Mouse (Mus musculus): ENCODE data around the gene Fadd. TPM values are rescaled to one million over a fixed set of nuclear protein-coding genes. Genes with fewer than 3 reads are reported as not detected.

Gene Fadd
- polyA plus RNA-seq, 2 experiments = 9.3 to 9.6 TPM

DNA sequence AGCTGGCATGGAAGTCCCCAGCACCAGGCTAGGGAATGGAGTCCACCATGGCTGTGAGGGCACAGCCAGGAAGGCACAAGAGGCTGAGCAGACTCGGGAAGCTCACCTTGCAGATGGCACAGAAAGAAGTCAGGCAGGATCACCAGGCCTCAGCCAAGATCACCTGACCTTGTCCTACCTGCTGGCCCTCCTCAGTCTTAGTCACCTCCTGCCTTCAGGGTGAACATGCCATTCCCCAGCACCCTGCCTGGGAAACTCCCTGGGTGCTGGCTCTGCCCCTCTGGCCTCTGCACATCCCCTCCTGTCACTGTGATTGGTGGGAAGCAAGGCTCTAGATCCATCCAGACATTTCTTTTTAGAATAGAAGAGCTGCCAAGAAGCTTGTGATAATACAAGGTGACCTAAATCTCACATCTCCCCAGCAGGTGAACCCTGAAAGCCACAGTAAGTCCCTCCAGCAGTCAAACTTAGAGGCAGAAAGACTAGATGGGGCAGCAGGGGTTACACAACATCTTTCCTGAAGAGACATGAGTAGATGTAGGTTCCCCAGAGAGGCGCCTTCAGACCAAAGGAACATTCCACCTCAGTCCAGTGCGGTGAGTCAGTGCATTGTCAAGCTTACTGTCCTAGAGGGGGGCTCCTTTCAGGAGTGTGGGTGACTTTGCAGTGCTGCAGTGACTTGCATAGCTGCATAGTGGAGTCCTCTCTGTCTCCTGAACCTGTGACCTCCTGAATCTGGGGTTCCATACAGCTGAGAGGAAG lies 15.2 kb downstream of the Fadd start:
- Histone ChIP-seq H3K27me3 (ENCODE audit: control insufficient read depth, insufficient read depth, low read length) (no peaks in the 10 kb centered on the region), H3K9ac (ENCODE audit: low read depth, low read length, severe bottlenecking) (no peak overlapping the region), H3K4me1 (ENCODE audit: control insufficient read depth, insufficient read depth, low read length) (no peaks in the 10 kb centered on the region), H3K4me2 (replicated peaks; ENCODE audit: low read depth, low read length, severe bottlenecking) (no peak overlapping the region), H3K4me3 (replicated peaks; ENCODE audit: low read length) (no peak overlapping the region), H3K36me3 (ENCODE audit: control insufficient read depth, insufficient read depth, low read length) (no peaks in the 10 kb centered on the region), H3K27ac (replicated peaks; ENCODE audit: low read depth, low read length) (no peak overlapping the region), H3K9me3 (ENCODE audit: control insufficient read depth, low read length) (no peaks in the 10 kb centered on the region)
- ATAC-seq (ENCODE audit: low FRiP score, low read depth) (no peak), DNase-seq (ENCODE audit: low spot score) (no peak)
- 73% methylated on average over 3 of the region's 3 CpGs for WGBS
- TF ChIP-seq POLR2A (IDR thresholded peaks at IDR 0.05; ENCODE audit: borderline replicate concordance, extremely low read depth, insufficient read depth, insufficient read length) = no peak

DNA sequence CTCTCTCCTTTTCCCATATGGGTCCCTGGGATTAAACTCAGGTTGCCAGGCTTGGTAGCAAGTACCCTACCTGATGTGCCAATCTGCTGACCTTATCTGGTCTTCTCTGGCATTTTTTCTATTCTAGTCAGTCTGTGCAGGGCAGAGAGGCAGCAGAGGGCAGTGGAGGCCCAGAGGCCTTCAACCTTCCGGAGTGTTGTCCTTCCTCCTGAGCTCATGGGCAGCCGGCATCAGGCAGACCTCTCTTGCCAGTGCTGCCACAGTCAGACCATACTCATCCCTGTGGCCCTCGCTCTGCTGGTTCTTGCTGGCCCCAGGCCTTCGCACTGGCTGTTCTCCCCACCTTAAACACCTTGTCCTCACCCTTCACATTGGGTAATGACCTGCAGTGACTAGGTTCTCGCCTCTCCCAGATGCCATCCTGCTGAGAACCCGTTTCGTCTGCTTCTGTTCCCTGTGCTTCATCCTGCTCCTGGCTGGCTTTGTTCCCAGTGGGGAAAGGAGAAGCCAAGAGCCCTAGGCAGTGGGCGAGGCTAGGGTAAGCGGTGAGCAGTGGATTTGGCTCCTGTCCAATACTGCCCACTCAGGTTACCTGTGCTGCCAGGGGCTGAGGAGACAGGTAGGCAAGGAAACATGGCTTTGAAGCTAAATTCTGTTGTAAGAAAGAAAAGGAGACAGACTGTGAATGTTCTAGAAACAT lies 18.7 kb downstream of the Fadd start:
- WGBS = 49% methylated on average over 9 of the region's 9 CpGs
- Histone ChIP-seq H3K4me1 (ENCODE audit: control insufficient read depth, insufficient read depth, low read length) (no peaks in the 10 kb centered on the region), H3K4me3 (replicated peaks; ENCODE audit: low read length) (no peak overlapping the region), H3K27ac (replicated peaks; ENCODE audit: low read depth, low read length) (no peak overlapping the region), H3K27me3 (ENCODE audit: control insufficient read depth, insufficient read depth, low read length) (no peaks in the 10 kb centered on the region), H3K4me2 (replicated peaks; ENCODE audit: low read depth, low read length, severe bottlenecking) (no peak overlapping the region), H3K36me3 (ENCODE audit: control insufficient read depth, insufficient read depth, low read length) (no peaks in the 10 kb centered on the region), H3K9me3 (ENCODE audit: control insufficient read depth, low read length) (no peaks in the 10 kb centered on the region), H3K9ac (ENCODE audit: low read depth, low read length, severe bottlenecking) (no peak overlapping the region)
- no peak for TF ChIP-seq POLR2A (IDR thresholded peaks at IDR 0.05; ENCODE audit: borderline replicate concordance, extremely low read depth, insufficient read depth, insufficient read length)
- DNase-seq (ENCODE audit: low spot score) (no peak), ATAC-seq (ENCODE audit: low FRiP score, low read depth) (no peak)

DNA sequence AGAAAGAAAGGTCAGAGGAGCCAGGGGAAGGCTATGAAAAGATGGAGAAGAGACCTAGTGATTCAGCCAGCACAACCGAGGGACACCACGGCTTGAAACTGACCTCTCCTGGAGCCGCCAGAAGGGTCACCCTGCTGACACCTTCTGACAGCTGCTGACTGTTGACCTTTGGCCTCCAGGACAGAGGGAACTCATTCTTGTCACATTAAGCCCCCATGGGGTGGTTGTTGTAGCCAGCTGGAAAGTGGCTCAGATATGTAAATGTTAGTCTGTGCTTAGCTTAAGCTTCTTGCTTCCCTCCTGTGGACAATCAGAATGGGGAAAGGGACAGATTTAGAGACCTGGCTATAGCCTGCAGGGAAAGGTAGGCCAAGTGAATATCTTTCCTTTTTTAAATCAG lies 20.2 kb downstream of the Fadd start:
- no peak for TF ChIP-seq POLR2A (IDR thresholded peaks at IDR 0.05; ENCODE audit: borderline replicate concordance, extremely low read depth, insufficient read depth, insufficient read length)
- no peaks in the 10 kb centered on the region for H3K4me1 ChIP-seq (ENCODE audit: control insufficient read depth, insufficient read depth, low read length)
- H3K27me3 ChIP-seq (ENCODE audit: control insufficient read depth, insufficient read depth, low read length) = no peaks in the 10 kb centered on the region
- H3K9me3 ChIP-seq (ENCODE audit: control insufficient read depth, low read length) = no peaks in the 10 kb centered on the region
- no peak for ATAC-seq (ENCODE audit: low FRiP score, low read depth)
- no peak overlapping the region for H3K4me3 ChIP-seq (replicated peaks; ENCODE audit: low read length)
- H3K27ac ChIP-seq (replicated peaks; ENCODE audit: low read depth, low read length) = no peak overlapping the region
- 0% methylated on average over 3 of the region's 3 CpGs for WGBS
- DNase-seq (ENCODE audit: low spot score) = no peak
- H3K36me3 ChIP-seq (ENCODE audit: control insufficient read depth, insufficient read depth, low read length) = no peaks in the 10 kb centered on the region
- H3K9ac ChIP-seq (ENCODE audit: low read depth, low read length, severe bottlenecking) = no peak overlapping the region
- H3K4me2 ChIP-seq (replicated peaks; ENCODE audit: low read depth, low read length, severe bottlenecking) = no peak overlapping the region

DNA sequence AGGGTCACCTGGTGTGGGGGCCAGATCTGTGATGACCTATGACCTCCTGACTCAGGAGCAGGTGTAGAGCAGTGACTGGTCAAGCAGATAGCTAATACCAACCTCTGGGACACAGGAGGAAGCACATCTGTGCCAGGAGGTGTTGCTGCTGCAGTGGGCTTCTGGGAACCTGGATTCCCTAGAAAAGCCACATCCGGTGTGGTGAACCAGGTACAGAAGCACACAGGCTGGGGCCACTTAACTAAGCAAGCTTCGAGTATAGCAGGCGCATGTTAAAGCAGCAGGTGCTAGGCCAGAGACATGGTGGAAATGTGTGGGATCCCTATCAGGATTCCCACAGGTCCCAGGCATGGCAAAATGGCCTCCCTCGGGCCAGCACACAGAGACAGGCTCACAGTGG lies 21.7 kb downstream of the Fadd start:
- Histone ChIP-seq H3K27me3 (ENCODE audit: control insufficient read depth, insufficient read depth, low read length) (no peaks in the 10 kb centered on the region), H3K4me1 (ENCODE audit: control insufficient read depth, insufficient read depth, low read length) (no peaks in the 10 kb centered on the region), H3K4me2 (replicated peaks; ENCODE audit: low read depth, low read length, severe bottlenecking) (no peak overlapping the region), H3K4me3 (replicated peaks; ENCODE audit: low read length) (no peak overlapping the region), H3K9me3 (ENCODE audit: control insufficient read depth, low read length) (no peaks in the 10 kb centered on the region), H3K36me3 (ENCODE audit: control insufficient read depth, insufficient read depth, low read length) (no peaks in the 10 kb centered on the region), H3K27ac (replicated peaks; ENCODE audit: low read depth, low read length) (no peak overlapping the region), H3K9ac (ENCODE audit: low read depth, low read length, severe bottlenecking) (no peak overlapping the region)
- DNase-seq (ENCODE audit: low spot score) (no peak), ATAC-seq (ENCODE audit: low FRiP score, low read depth) (no peak)
- no peak for TF ChIP-seq POLR2A (IDR thresholded peaks at IDR 0.05; ENCODE audit: borderline replicate concordance, extremely low read depth, insufficient read depth, insufficient read length)
- 84% methylated on average over 4 of the region's 4 CpGs for WGBS

DNA sequence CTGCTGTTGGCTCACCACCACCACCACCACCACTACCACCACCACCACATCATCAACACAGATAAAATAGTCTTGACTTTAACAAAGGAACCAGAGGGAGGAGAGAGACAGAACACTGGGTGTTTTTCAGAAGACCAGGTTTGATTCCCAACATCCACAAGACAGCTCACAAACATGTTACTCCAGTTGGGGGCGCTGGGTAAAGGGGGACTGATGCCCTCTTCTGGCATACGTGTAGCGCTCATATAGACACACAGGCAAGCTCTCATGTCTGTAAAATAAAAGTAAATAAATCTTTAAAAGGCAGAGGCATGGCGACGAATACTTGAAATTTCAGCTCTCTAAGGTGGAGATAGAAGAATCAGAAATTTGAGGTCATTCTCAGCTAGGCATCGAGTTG lies 23.7 kb downstream of the Fadd start:
- no peaks in the 10 kb centered on the region for H3K36me3 ChIP-seq (ENCODE audit: control insufficient read depth, insufficient read depth, low read length)
- WGBS = 46% methylated on average over 6 of the region's 6 CpGs
- DNase-seq (ENCODE audit: low spot score) = no peak
- no peaks in the 10 kb centered on the region for H3K27me3 ChIP-seq (ENCODE audit: control insufficient read depth, insufficient read depth, low read length)
- no peak overlapping the region for H3K27ac ChIP-seq (replicated peaks; ENCODE audit: low read depth, low read length)
- H3K4me1 ChIP-seq (ENCODE audit: control insufficient read depth, insufficient read depth, low read length) = peaks cover 5% of the 10 kb centered on the region; the same call in 1 of the 2 replicates
- ATAC-seq (ENCODE audit: low FRiP score, low read depth) = no peak
- no peak overlapping the region for H3K9ac ChIP-seq (ENCODE audit: low read depth, low read length, severe bottlenecking)
- no peaks in the 10 kb centered on the region for H3K9me3 ChIP-seq (ENCODE audit: control insufficient read depth, low read length)
- no peak overlapping the region for H3K4me3 ChIP-seq (replicated peaks; ENCODE audit: low read length)
- no peak for TF ChIP-seq POLR2A (IDR thresholded peaks at IDR 0.05; ENCODE audit: borderline replicate concordance, extremely low read depth, insufficient read depth, insufficient read length)
- no peak overlapping the region for H3K4me2 ChIP-seq (replicated peaks; ENCODE audit: low read depth, low read length, severe bottlenecking)
